Mouse (Mus musculus): ENCODE results near the gene Crispld2.

DNA sequence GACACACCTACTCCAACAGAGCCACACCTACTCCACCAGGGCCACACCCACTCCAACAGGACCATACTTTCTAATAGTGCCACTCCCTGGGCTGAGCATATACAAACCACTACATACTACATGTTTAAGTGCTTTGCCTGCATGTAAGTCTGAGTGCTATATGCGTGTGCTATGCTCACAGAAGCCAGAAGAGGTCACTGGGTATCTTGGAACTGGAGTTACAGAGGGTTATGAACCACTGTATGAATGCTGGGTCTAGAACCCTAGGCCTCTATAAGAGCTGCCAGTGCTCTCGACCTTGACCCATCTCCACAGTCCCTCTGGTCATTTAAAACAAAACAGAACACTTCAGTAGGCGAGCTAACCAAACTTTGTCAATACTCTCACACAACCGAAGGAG is 11.0 kb upstream of the Crispld2 start:
- TF ChIP-seq GATA1 (IDR thresholded peaks at IDR 0.05; ENCODE audit: low read length) (no peak), TAL1 (IDR thresholded peaks at IDR 0.05; ENCODE audit: low read length) (no peak)
